Mouse (Mus musculus) frontal cortex, postnatal 14 days (tissue): ENCODE results near the gene Fars2.
"Not testable (repeated sequence)": the region's sequence is repeated elsewhere in the genome, so short reads cannot be mapped to it uniquely, and the experiment has no call there.

Source experiments
- DNase-seq, 2 experiments: peaks; one replicate each; pipeline ENCODE4 v3.0.0; 2022; ENCODE audit warnings: low spot score in 2 of 2

Fars2 gene

DNA sequence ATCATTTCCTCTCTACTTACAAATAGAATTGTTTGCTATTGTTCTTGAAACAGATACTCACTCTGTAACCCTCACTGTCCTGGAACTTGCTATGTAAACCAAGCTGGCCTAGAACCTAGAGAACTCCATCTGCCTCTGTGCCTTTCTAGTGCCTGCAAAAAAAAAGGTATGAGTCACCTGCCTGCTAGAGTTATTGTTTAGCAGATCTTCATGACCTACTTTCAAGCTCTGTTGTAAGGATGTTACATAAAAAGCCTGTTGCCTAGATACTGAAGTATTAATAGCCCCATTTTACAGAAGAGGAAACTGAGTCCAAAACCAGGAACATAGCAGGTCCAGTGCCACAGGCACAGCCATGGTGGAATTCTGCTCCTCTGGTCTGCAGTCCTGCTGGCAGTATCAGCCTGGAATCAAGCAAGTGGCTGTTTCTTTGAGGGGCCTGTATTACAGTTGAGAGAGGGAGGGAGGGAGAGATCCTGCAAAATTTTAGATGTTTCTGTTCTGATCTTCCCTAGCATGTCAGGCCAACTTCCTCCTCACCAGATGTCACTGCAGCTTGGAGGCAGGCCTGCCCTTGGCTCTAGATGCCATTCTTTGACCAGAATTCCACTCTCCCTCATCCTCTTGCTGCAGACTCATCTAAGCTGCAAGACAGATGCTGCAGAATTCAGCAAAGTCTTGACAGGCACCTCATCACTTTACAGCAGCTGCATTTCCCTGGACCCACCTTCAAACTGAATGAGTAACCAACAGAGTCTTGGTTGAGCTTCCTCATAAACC, 250.7 kb downstream of the Fars2 start:
- DNase-seq: no peak

DNA sequence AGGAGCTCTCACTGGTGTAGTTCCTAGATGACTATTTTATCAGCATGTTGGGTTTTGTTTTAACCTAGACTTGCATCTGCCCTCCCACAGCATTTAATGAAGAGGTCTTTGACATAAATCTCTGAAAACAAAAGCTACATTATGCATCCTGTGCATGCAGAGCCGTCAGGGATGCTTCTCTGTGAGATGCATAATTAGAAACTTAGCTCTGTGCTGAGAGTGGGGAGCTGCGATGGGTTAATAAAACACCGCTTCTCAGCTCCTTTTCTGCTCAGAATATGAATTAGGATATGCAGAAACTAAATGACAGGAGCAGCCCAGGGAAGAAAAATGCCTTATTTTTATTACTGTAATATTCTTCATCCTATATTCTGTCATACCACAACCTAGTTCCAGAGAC, 251.6 kb downstream of the Fars2 start:
- no peak for DNase-seq

- no peak for DNase-seq
These were observed 252.2 kb downstream of the Fars2 start for GRCm38 (mm10) chr13:36369400-36369799.

DNA sequence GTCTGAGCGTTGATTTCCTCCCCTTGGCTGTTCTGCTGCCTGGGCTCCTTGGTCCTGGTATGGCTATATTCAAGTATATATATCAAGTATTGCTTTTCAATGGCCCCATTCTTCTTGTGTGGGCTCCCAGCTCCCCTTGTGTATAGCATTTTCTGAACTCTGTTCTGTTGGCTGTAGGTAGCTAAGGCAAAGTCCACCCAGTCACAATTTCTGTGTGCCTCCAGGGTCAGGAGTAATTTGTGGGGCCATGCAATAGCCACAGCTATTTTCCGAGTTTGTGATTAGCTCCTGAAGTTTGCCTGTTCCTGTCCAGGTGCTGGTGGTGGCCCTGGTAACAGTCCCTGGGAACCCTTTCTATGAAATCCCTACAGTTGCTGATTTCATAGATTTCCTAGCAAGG, 266.0 kb downstream of the Fars2 start:
- DNase-seq: no peak

DNA sequence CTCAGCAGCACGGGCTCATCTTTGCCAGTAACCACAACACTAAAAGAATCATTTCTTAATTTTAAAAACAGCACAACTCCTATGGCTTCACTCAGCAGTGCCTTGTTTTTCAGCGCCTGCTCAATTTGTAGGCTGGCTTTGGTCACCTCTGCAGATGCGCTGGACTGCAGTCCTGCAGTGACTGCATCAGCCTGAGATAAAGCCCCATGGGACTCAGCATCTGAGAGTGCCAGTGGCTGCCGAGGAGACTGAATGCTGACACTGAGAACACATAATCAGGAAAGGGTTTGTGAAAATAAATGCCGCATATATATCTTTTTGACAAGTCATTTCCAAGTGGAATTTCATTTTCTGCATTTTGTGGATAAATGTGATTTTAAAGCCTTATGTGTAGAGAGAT, 268.9 kb downstream of the Fars2 start:
- no peak for DNase-seq

DNA sequence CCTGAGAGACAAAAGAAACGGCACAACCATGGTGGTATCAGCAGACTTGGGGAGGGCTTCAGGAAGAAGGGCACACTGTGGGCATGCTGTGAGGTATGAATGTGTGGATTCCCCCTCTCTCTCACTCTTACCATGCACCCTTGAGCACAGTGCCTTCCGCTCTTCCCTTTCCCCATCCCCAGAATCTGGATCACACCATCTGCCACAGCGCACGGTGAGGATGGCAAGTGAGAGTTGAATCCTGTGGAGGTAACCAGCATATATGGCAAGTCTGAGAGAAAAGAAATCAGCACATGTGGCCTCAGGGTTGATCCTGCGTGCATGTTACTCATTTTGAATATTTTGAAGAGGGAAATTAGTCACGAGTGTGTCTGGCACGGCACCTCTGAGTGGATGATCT, 274.7 kb downstream of the Fars2 start:
- no peak for DNase-seq

DNA sequence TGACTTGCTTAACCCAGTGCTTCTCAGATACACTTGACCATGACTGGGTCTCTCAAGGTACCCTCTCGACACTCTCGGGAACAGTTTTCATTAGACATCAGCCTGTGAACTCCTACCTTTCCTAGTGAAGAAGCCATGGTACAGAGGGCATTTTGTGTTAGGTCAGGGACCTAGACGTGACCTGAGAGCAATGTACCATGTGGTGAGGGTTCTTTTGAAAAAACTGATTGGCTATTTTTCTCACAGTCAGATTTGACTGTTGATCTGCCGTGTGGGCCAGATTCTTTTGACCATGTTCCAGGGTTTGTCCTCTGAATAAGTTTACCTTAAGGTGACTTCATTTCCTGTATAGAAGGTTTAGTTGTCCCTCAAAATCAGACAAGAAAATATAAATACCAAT, 275.5 kb downstream of the Fars2 start:
- DNase-seq: no peak

- no peak for DNase-seq
These were observed 283.8 kb downstream of the Fars2 start for GRCm38 (mm10) chr13:36401011-36401410.

DNA sequence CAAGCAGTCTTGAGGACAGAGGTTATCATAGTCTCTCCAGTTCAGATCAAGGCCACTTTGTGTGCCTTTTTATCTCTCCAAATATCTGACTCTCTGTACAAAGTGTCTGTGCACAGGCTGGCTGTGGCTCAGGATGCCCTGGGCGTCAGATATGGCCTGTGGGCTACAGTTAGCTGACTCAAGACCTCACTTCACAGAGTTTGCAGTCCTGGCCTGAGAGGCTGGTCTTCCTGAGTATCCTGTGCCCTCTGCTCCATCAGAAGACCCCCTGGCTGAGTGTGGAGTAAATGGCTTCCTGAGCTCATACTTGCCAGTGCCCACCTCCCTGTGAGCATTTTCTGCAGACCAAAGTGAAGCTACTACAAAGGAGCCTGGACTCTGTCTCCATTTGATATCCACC, 296.1 kb downstream of the Fars2 start:
- no peak for DNase-seq

- DNase-seq: no peak
These were observed 298.0 kb downstream of the Fars2 start for GRCm38 (mm10) chr13:36415176-36415575.

DNA sequence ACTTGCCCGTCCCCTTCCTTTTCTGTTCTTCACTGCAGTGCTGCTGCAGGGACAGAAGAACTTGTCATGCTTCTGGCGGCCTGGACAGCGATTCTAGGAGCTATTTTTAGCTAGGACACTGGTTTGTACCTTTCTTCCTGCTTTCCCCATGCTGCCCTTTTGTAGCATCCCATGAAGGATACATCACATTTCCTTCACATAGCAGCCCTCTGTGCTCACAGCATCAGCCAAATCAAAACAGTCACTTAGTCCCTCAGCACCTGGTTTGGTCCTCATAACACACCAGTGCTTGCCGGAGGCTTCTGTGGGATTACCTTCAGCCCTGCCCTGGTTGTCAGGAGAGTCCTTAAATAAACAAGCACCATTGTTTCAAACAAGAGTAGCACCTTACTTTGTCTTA, 299.3 kb downstream of the Fars2 start:
- DNase-seq: no peak

DNA sequence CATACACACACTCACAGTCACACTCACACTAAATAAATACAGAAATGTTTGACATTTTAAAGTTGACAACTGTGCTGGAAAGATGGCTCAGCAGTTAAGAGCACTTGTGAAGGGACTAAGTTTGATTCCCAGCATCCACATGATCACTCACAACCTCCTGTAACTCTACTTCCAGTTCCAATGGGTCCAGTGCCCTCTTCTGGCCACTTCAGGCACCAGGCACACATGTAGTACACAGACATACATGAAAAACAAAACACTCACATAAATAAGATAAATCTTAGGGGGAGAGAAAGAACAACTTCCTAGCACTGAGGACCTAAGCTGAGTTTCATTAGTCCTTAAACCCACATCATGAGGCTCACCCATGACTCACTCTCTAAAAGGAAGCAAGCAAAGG, 302.1 kb downstream of the Fars2 start:
- DNase-seq: no peak

DNA sequence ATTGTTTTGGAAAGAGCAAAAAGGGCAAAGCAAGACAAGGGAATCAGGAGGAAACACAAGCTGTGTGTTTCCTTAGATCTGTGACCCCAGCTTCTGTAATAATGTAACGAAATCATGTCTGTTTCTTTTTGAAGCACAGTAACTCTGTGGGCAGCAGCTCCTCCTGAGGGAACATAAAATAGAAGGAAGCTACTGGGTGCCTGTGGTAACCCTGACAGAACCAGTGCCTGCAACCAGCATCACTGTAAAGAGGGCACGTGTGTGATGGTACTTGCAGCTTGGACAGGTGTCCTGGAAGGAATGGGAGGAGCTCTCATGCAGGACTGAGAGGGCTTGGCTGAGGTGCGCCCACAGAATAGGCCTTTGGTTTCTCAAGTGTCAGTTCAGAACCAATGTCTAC, 305.2 kb downstream of the Fars2 start:
- DNase-seq: no peak

- not testable (repeated sequence) for DNase-seq
These were observed 308.9 kb downstream of the Fars2 start for GRCm38 (mm10) chr13:36425824-36426705.

GRCm38 (mm10) chr13:36429500-36430189, 312.4 kb downstream of the Fars2 start:
- no peak for DNase-seq

- DNase-seq: no peak
These were observed 313.4 kb downstream of the Fars2 start for GRCm38 (mm10) chr13:36430420-36431114.

DNA sequence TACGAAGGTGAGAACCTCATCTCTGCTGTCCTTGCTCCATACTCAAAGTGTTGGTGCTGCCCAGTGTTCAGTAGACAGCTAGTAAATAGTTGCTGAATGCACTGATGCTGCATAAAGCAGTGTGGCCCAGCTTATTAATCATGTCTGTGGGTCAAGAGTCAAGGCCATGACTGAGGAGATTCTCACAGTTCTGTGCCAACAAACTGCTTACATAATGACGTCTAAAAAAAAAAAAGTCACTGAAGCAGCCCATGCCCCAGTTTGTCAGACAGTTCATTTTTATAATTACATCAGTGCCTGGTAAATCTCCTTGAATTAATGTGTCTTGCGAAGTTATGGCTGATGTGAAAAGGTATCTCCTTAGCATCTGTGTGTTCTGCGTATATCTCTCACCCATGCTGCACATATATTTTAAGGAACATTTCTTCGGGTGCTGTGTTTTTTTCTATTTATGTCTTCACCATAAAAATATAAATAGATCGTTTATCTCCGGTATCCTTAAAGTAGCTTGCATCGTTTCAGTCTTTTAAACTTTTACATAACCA, 314.8 kb downstream of the Fars2 start:
- no peak for DNase-seq

DNA sequence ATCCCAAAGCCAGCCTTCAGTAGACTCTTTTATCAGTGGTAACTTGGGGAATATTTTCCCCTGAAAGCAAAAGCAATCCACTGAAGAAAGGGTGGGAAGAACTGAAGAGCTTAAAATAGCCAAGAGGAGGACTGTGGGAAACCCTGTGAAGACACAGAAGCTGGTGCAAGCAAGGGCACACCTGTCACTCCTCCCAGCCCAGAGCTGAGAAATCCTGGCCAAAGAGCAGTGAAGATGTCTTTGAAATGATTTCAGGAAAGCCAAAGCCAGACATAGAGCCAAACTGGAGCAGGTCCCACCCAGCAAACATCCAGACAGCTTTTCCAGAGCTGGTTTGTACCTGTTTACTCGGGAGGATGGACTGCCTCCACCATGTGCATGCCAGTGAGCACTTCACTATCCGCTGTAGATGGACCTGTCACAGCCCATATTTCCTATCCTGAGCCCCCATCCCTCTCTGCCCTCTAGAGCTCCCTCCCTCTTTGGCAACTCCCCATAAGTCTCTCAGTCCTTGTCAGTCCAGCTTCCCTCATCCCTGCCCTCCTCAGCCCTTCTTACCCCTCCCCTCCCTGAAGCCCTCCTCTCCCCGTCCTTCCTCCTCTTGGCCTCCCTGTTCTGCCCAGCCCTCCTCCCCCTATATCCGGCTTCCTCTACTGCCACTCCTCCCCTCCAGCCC, 327.7 kb downstream of the Fars2 start:
- DNase-seq: no peak

- DNase-seq: no peak
These were observed 330.7 kb downstream of the Fars2 start for GRCm38 (mm10) chr13:36447947-36448346.

GRCm38 (mm10) chr13:36448565-36448964, 331.4 kb downstream of the Fars2 start:
- no peak for DNase-seq

GRCm38 (mm10) chr13:36451437-36451836, 334.2 kb downstream of the Fars2 start:
- no peak for DNase-seq
